Mouse (Mus musculus) spleen, postnatal 14 days (tissue): ENCODE data around the gene Tmem79.
"Not testable (repeated sequence)": the region's sequence is repeated elsewhere in the genome, so short reads cannot be mapped to it uniquely, and the experiment has no call there.

Experiments
- DNase-seq, 2 experiments: peaks; one replicate each; pipeline ENCODE4 v3.0.0; 2021 to 2022; ENCODE audit warnings: low spot score in 2 of 2

The Tmem79 gene

DNA sequence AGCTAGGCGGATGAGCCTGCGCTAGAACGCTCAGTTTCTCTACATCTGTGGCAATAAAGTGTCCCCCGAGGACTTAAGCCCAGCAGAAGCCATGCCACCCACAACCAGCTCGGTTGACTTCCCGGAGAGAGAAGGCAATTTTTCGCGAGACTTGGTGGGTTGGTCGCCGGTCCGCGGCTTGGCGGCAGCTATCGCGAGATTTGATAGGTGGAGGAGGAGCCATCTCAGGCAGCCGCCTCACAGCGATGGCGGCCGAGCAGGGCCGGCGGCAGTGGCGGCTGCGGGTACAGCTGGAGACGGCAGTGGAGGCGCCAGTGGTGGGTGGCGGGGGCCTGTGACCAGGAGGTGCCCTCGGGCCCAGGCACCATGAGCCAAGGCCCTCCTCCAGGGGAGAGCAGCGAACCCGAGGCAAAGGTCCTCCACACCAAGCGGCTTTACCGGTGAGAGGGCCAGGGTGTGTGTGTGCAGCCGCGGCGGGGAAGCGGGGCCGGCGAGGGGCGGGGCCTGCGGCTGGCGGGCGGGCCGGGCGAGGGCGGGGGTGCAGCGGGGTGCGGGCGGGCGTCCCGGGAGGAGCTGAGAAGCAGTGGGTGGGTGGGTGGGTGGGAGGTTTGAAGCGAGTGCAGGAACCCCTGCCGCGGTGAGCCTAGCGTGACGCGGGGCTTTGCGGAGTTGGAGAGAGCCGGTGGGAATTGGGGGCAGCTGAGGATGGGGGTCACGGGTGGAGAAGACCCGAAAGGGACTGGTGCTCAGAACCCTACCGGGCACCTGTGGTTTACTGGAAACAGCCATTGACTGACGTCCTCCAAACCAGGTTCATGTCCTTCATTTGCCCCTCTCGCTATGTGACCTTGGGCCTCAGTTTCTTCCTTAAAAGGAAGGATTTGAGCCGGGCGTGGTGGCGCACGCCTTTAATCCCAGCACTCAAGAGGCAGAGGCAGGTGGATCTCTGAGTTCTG lies at the start of gene Tmem79, which contains the start of gene Smg5:
TSS of gene Tmem79 (minus strand) at position 91 of the 956 bp plus-strand sequence.
TSS of gene Smg5 (plus strand) at position 203 of the 956 bp plus-strand sequence.
- peak; percentile 94 to 96 for DNase-seq

- DNase-seq, result no peak
Measured at GRCm38 (mm10) chr3:88384364-88384763, 48.4 kb upstream of the Tmem79 start, which contains the start of gene Bglap. Bglap (minus strand) TSS chr3:88384464.

DNA sequence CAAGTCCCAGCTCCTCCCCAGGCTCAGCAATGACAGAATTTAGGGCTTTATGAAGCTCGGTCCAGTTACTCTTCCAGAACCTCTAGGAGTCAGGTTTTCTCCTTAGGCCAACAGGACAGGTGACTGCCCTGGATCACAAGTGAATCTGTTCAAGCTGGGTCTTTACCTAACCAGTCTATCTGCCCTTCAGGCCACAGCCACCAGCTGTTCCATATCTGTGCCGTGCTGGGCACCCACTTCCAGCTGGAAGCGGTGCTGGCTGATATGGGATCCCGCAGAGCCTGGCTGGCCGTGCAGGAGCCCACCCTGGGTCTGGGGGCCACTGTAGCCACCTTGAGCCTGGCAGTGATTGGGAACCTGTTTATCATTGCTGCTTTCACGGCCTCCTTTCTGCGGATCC lies 46.4 kb upstream of the Tmem79 start:
- not testable (repeated sequence) for DNase-seq

DNA sequence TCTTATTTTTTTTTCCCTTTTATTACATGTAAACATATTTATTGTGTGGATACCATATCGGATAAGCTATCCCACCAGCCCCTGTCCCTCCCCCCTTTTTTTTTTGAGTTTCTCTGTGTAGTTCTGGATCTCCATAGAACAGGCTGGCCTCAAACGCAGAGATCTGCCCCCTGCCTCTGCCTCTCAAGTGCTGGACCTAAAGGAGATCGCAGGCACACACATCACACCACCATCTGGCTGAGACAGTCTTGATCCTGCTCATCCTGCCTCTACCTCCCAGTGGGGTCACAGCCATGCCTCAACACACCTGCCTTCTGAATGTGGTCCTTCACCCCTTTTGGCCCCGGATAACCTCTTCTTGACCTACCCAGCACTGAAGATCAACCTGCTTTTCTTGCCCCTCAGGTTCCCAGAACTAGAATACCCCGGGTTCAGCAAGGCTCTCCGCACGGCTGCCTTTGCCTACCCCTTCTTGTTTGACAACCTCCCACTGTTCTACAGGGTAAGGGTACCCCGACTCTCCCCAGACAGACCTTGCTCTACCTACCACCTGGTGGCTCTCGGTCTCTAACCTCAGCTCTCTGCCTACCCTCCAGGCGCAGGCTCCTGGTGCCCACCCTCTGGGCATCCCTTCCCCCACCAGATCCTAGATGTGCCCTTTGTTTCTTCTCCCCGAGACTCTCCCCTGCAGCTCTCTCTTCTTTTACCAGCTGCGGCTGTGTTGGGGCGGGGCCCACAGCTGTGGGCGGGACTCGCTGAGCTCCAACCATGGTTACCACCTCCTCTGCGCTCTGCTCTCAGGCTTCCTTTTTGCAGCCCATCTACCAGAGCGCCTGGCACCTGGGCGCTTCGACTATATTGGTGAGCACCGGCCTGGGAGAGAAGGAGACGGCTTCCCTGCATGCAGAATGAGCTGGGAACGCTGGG lies 45.7 kb upstream of the Tmem79 start:
- DNase-seq, result not testable (repeated sequence)

DNA sequence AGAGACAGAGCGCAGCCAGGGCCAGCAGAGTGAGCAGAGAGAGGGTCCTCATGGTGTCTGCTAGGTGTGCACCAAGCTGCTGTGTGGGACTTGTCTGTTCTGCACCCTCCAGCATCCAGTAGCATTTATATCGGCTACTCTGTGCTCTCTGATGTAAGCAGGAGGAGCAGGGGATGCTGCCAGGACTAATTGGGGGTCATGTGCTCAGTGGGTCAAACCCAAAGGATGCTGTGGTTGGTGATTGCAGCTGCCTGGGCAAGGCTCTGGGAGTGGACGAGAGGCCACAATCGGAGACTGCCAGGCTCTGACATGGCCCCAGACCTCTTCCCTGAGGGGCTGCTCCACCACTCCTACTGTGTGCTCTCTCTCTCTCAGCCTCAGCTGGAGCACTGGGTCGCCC lies 42.7 kb upstream of the Tmem79 start, which contains the start of gene Bglap2:
TSS of gene Bglap2 (minus strand) at position 101 of the 400 bp plus-strand sequence.
- not testable (repeated sequence) for DNase-seq

- DNase-seq, result not testable (repeated sequence)
Measured at GRCm38 (mm10) chr3:88376644-88377043, 40.7 kb upstream of the Tmem79 start.

DNA sequence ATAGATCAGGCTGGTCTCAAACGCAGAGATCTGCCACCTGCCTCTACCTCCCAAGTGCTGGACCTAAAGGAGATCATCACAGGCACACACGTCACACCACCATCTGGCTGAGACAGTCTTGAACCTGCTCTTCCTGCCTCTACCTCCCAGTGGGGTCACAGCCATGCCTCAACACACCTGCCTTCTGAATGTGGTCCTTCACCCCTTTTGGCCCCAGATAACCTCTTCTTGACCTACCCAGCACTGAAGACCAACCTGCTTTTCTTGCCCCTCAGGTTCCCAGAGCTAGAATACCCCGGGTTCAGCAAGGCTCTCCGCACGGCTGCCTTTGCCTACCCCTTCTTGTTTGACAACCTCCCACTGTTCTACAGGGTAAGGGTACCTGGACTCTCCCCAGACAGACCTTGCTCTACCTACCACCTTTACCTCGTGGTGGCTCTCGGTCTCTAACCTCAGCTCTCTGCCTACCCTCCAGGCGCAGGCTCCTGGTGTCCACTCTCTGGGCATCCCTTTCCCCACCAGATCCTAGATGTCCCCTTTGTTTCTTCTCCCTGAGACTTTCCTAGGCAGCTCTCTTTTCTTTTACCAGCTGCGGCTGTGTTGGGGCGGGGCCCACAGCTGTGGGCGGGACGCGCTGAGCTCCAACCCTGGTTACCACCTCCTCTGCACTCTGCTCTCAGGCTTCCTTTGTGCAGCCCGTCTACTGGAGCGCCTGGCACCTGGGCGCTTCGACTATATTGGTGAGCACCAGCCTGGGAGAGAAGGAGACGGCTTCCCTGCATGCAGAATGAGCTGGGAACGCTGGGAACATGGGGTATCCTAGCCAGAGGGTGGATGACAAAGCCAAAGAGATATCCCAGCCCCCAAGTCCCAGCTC lies 40.0 kb upstream of the Tmem79 start:
- not testable (repeated sequence) for DNase-seq

DNA sequence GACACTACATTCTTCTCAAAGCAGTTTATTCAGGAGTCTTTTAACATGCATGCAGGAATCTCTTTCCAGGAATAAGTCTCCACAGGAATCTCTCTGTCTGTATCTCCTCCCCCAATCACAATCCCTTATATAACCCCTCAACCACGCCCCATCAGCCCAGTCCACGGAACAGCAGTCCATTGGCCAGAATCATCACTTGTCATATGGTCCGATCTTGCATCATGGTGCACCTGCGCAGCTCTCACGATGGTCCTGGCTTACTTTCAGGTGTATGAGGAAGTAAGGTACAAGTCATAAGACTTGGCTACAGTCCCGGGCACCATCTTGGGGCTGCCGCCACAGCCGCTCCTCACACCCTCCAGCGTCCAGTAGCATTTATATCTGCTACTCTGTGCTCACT lies 36.7 kb upstream of the Tmem79 start, which contains the start of gene Bglap3:
TSS of gene Bglap3 (minus strand) at position 101 of the 400 bp plus-strand sequence.
- not testable (repeated sequence) for DNase-seq

GRCm38 (mm10) chr3:88368511-88368910 lies 32.6 kb upstream of the Tmem79 start:
- DNase-seq, result not testable (repeated sequence)

DNA sequence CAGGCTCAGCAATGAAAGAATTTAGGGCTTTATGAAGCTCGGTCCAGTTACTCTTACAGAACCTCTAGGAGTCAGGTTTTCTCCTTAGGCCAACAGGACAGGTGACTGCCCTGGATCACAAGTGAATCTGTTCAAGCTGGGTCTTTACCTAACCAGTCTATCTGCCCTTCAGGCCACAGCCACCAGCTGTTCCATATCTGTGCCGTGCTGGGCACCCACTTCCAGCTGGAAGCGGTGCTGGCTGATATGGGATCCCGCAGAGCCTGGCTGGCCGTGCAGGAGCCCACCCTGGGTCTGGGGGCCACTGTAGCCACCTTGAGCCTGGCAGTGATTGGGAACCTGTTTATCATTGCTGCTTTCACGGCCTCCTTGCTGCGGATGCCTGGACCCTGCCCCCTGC lies 31.6 kb upstream of the Tmem79 start:
- not testable (repeated sequence) for DNase-seq

- DNase-seq, result peak; percentile 42 to 50
Measured at GRCm38 (mm10) chr3:88366830-88367428, 31.0 kb upstream of the Tmem79 start.

DNA sequence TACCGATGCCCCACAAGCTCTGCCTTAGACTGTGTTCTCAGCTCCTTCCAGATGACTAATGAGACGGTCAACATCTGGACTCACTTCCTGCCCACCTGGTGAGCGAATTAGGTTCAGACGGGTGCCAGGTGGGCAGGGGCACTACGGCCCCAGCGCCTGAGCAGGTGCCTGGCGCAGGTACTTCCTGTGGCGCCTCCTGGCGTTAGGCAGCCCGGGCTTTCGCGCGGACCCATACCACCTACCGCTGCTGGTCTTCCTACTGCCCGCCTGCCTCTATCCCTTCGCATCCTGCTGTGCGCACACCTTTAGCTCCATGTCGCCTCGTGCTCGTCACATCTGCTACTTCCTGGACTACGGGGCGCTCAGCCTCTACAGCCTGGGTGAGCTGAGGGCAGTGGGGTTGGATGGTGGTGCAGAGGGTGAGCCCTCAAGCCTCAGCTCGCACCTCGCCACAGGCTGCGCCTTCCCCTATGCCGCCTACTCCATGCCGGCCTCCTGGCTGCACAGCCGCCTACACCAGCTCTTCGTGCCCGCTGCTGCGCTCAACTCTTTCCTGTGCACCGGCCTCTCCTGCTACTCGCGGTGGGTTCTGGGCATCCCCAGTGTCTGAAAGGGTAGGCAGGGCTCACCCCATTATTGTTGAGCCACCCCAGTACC lies 29.9 kb upstream of the Tmem79 start:
- DNase-seq, result no peak

DNA sequence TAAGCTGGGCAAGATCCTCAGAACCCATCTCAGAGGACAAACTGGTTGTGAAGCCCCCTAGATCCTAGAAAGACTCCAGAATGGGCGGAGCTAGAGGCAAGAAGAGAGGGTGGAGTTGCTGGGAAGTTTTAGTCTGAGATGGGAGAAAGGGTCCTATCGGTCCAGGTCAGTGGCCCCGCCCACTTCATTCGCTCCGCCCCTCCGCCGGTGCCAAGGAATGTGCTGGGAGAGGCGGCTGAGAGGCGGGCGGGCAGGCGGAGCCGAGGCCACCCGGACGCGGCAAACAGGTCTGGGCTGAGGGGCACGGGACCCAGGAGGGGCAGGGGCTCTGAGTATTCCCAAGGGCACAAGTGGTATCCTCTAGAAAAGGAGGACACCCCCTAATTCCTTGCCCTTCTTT lies 28.4 kb upstream of the Tmem79 start, which contains the start of gene Paqr6:
TSS of gene Paqr6 (plus strand) at position 248 of the 400 bp plus-strand sequence.
- DNase-seq, result peak; percentile 72 to 73

DNA sequence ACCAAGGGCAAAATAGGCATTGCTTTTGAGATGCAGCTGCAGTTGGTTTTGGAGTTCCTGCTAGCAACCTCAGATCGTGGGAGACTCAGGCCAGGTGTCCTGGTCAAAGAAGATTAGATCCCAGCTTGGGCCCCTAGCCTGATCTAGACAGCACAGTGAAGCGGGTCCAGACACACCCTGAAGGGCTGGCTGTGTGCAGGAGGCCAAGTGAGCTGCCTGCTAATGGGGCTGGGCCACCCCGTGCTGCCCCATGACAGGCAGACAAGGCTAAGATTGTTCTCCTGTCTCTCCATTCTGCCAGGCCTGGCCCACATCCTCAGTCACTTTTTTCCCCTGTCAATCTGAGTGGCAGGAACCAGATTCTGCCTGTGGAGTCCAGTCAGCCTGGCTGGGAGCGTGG lies 27.8 kb upstream of the Tmem79 start:
- DNase-seq, result peak in 1 of 2 experiments; percentile 26

DNA sequence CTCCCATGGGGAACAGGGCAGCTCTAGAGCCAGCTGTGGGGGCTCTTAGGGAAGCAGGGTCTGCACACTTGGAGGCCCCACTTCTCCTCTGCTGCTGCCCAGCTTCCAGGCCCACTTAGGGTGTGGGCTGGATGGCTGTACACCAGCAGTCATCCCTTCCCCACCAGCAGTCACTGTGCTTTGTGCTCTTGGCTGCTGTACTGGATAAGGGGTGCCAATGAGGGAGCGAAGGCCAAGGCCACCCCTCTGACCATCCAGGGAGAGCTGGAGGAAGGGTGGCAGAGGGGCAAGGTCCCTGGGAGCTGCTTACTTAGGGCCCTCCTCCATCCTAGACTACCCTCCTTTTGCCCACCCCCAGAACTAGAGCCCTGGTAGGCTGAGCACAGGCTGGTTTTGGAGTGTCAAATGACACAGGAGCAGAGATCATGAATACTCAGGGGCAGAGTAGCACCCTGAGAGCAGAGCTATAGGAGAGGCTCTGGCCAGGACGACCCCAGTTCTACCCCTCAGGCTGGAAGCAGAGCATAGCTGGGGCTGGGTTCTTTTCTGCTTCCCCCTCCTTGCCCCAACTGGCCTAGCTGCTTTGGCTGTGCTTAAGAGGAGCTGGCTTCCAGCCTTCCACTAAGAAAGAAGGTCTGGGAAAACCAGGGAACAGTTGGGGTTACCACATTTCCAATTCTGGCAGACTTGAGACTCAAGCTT lies 25.8 kb upstream of the Tmem79 start:
- DNase-seq, result no peak

DNA sequence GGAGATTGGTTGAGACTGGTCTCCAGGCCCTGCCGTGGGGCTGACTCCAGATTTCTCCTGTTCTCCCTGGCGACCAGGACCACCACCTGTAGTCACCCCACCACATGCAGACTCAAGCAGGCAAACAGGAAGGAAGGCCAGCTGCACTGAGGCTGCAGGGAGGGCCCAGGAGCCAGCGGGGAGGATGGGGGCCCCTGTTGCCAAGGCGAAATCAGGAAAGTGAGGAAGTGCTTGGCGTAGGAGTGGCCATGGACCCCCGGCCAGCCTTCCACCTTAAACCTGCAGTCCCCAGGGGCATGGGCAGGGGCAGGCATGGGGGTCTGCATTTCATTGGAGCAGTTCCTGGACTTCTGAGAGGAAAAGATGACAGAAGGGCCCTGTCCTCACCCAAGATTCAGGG lies 25.1 kb upstream of the Tmem79 start:
- no peak for DNase-seq

DNA sequence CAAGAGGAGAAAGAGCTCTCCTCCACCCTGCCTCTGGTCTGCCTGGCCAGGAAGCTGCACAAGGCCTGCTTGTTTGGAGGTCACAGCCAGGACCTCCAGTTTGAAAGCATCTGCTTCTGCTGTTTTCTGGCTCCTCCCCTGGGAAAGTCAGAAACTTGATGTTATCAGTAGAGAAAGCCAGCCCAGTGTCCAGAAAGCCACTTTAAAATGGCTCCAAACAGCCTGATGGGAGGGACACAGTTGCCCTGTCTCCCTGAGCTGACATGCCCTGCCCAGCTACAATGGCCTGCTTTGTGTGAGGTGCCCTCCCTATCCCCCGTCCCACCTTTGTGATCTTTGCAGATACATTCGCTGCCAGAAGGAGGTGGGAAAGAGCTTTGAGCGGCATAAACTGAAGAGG lies 24.0 kb upstream of the Tmem79 start:
- DNase-seq, result no peak

- no peak for DNase-seq
Measured at GRCm38 (mm10) chr3:88359584-88359983, 23.6 kb upstream of the Tmem79 start.
